Mouse (Mus musculus): Measurements from ENCODE around the gene Dnah12.

- TF ChIP-seq GATA1 (IDR thresholded peaks at IDR 0.05; ENCODE audit: borderline replicate concordance, low read length) (no peak), FLI1 (IDR thresholded peaks at IDR 0.05; ENCODE audit: low read length) (no peak)
Observed at GRCm38 (mm10) chr14:26670964-26671363, 22.1 kb upstream of the Dnah12 start.

Data from megakaryocyte, embryonic 14.5 days (primary cell).